Mouse (Mus musculus): ENCODE results near the gene Ank2.

The Ank2 gene

DNA sequence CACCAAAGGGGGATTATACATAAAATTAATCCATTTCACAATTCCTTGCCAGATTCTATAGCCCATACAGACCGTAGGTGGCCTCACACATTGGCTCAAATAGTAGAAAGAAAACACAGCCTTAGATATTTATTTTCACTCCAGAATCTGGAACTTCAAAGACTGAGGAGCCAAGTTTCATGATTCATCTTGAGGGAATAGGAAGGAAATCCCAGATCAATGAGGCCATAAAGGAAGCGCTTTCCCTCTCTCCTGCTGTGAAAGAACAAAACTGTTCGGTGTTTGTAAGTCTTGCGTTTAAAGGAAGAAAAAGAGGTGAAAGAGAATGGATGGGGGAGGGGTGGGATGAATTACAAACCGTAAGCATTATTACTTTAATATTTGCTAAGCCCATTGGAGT is 137.8 kb downstream of the Ank2 start:
- WGBS = 55% methylated on average over 5 of the region's 5 CpGs

DNA sequence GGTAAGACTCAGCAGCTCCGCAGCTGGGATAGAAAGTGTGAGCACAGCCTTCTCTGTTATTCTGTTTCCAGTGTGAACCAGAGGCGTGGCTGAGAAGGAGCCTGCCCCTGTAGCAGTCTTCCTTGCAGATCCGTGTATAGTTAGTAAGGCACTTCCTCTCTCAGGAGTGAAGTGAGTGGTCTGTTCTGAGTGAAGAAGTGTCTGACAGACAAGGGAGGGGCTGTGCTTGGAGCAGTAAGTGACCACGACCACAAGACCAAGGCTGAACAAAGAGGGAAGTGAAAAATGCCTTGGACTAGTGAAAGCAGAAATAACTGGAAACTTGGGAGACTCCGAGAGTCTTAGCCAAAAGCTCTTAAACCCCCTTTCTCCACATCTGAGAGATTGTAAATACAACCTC is 143.9 kb downstream of the Ank2 start:
- 46% methylated on average over 5 of the region's 5 CpGs for WGBS

DNA sequence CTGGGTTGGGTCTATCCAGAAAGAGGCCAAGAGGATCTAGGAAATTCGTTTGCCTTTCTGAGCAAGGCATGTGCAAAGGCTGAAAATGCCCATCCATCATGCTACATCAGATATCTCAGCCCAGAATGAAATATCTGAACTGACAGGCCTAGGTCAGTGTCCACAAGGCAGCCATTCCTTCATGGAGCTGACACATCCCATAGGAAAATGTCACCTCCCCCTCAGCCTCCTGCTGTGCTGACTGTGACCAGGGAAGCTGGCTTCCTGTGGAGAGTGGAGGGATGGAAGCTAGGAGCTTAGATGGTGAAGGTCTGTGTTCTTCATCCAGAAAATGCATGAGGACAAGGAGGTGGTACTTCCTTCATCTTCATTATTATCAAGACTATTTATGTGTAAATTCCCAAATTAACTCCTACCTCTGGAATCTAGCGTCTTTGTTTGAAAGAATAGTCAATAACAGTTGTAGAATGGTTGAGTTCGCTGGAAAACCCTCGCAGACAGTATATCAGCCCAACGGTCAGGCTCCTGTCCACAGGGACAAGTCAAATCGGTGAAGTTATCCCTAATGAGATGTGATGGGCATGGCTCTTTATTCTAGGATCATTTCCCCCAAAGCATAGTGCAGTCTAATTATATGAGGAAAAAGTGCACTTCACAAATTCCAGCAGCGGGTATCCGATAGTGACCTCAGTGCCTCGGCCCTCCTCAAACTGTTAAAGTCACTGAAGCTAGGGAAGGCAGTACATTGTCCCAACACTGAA is 148.4 kb downstream of the Ank2 start:
- 92% methylated on average over 9 of the region's 9 CpGs for WGBS

DNA sequence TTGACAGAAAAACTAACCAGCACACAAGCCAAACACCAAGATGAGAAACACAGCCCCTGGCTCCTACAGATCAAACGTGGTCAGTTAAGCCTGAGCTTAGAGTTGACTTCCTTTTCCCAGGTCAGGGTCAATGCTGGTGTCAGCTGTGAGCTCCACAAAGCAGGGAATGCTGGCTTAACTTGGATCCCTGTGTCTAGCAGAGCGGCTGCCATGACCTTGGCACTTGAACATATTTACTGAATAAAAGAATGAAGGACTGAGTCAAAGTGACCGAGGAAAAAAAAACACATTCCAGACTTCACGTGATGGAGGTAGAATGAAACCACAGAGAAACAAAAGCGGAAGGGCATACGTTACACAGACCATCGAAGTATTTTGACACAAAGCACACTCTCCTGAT is 150.2 kb downstream of the Ank2 start:
- 74% methylated on average over 7 of the region's 7 CpGs for WGBS

DNA sequence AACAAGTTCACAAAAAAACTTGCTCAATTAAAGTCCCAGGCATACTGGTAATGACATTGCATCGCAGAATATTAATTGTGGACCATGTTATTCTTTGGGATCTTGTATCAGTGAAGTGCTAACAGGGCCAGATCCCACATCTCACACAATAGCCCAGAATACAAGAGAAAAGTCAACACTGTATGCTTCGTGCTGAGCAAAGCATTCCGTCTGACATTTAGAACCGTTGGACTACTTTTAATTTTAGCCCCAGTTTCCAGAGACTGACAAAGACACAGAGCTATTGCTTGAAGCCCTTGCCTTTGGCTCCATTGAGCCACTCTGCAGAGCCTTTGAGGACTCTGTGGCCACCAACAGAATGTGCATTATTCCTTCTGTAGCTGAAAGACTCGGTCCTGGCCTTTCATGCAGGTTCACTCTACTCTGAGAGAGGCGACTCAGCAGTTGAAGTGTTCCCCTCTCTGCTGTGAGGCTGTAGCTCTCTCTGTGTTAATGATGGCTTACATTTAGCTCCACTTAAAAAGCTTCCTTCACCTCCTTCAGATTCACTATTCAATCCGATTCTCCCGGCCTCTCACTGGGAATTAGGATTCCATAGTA is 153.2 kb downstream of the Ank2 start:
- WGBS = 33% methylated on average over 8 of the region's 8 CpGs

DNA sequence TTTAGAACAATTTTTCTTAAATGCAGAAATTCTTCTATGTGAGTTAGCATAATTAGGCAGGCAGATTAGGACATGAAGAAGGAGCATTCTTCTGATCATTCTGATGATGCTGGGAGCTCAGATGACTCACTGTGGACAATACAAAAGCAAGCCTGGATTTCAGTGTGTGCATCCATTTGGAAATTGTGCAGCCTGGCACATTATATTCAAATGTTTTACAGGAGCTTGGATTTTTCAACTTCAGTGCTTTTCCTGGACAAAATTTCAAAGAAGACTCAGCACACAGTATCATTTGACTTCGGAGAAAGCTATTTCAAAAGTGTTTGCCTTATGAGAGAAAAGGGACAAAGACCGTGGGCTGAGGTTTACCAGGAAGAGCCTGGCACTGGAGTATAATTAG is 157.8 kb downstream of the Ank2 start:
- 31% methylated on average over 2 of the region's 2 CpGs for WGBS

DNA sequence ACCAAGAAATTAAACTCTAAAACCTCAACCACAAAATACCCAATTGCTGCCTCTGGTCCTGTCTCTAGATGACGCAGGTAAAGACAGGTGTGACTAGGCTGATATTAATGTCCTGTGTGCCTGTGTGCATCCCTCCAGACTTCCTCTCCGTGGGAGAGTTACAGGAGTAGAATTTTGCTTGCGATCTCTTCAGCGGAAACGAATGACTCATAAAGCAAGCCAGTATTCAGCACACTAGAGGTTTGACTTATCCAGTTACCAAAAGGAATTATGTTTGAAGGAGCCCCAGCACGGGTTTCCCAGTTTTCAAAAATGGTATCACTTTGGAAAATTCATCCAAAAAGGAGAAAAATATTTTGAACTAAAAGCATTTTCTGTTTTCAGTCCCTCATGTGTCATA is 164.3 kb downstream of the Ank2 start:
- 50% methylated on average over 6 of the region's 6 CpGs for WGBS

DNA sequence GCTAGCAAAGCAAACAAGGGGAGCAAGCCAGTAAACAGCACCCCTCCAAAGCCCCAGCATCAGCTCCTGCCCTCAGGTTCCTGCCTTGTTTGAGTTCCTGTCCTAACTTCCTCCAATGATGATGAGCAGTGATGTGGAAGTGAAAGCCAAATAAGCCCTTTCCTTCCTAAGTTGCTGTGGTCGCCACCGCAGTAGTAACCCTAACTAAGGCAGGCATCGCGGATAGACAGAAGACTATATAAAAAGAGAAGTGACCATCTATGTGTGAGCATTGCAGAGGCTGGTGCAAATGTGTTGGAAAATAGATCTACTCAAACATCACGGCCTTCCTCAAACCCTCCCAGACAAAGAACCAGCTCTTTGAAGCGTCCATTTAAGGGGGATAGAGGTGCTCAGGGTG is 167.6 kb downstream of the Ank2 start:
- WGBS = 68% methylated on average over 6 of the region's 6 CpGs

DNA sequence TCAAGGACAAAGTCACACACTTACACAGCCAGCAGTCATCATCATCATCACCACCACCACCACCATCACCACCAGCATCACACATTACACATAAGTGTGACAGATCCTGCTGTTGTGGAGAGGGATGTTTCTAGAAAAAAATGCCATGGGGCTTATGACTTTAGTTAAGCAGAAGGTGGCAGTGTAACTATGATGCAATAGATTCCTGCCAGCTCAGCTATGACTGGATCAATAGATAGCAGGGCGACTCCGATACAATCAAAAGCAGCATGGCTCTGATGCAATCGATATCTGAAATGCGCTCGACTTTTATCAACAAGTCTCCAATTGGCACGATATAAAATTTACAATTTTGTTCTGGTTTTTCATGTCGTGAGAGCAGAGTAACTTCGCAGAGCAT is 172.8 kb downstream of the Ank2 start:
- WGBS = 75% methylated on average over 8 of the region's 8 CpGs

DNA sequence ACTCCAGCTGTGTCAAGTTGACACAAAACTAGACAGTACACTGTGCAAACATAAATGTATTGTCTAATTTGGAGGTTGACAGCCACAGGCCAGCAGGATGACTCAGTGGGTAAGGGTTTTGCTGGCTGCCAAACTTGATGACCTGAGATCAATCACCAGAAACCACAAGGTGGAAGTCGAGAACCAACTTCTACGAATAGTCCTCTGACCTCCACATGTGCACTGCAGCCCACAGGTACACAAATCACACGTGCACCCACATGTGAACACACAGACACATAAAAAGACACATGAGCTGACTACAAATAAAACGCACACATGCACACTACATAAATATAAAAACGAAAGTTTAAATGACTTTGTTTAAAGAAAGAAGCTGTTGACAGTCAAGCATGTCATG is 177.5 kb downstream of the Ank2 start:
- WGBS = 65% methylated on average over 5 of the region's 5 CpGs

DNA sequence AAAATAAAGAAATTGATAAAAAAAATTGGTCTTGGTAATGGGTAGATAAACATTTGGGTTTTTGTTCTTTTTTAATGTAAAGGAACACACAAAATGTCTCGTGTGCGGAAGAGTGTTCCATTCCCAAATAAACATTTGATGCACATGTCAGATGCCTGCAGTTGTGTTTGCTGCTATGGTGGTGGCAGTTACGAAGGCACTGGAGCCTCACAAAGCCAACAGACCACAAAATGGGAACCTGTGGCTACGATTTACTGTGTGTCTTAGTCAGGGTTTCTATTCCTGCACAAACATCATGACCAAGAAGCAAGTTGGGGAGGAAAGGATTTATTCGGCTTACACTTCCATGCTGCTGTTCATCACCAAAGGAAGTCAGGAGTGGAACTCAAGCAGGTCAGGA is 178.1 kb downstream of the Ank2 start:
- WGBS = 78% methylated on average over 5 of the region's 5 CpGs

DNA sequence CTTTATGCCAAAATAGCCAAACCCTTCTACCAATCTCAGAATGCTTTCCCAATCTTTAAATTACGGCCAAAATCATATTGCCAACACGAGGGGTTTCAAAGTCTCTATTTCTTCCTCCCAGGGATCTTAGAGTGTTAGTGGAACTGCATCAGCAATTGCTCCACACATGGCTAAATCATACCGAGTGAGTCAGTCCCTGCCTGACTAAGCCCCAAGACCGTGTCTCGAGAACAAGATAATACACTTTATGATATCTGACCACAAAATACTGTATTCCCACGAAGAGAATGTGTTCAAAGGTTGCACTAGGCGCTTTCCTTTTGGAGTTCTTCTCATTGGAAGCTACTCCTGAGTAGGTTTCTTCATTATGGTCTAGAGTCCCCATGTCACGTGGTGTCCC is 178.8 kb downstream of the Ank2 start:
- WGBS = 73% methylated on average over 8 of the region's 8 CpGs

DNA sequence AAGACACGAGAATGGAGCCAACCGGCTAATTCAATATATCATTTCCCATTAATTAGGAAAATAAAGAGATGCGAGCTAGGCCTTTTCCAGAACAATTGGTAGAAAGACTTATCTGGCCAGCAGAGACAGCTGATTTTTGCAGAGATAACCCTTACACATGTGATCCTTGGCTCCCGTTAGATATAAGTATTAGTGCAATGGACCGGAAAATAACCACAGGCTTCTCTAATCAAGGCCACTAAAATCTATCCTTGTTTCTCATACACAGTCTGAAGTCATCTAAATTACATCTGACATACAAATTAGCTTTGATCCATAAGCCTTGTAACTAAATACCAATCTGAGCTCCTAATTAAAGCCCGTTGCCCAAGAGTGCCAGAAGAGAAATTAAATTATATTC is 181.5 kb downstream of the Ank2 start:
- 88% methylated on average over 6 of the region's 6 CpGs for WGBS

DNA sequence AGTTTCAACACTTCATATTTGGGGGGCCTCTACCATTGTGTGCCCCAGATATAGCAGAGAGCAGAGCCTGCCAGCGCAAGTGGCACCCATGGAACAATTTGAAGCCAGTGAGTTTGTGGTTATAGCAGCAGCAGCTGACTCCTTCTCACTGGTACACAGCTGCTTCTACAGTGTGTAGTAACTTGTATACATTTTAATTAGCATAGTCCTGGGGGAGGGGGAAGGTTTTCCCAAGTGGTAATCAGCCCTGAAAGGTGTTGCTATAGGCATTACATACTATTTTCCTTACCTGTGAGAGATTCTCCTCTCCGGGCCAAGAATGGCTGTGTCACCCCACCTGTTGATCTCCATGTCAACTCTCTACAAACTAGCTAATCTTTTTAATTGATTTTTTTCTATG is 182.4 kb downstream of the Ank2 start:
- WGBS = 99% methylated on average over 2 of the region's 2 CpGs

DNA sequence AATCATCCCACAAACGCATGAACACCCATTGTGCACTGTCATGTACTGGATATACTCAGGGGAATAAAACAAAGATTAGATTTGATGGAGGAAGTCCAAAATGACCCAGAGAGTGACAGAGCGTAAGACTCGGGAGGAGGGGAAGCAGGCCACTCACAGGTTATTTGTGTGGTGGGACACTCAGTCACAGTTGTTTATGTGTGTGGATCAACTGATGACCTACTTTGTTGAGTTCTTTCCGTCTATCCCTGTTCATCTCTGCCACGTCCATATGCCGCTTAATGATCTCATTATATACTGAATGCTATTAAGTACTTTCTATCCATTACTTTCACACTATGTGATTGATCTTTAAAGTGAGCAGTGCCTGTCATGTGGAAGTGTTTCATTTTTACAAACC is 187.6 kb downstream of the Ank2 start:
- WGBS = 73% methylated on average over 6 of the region's 6 CpGs

DNA sequence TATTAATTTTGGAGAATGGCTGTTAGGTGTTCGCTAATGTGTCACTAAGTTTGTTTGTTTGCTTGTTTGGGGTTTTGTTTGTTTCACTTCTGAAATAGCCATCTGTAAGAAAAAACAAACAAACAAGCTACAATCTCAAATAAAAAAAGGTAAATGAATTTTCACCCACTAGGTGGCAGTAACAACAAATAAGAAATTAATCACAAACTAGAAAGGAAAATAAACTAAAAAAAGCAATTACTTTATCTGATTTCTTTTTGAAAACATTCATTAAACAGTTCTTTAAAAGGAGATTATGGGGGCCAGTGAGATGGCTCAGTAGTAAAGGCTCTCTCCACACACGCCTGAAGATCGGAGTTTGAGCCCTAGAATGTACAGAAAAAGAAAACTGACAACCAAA is 189.1 kb downstream of the Ank2 start:
- WGBS = 72% methylated on average over 3 of the region's 3 CpGs

DNA sequence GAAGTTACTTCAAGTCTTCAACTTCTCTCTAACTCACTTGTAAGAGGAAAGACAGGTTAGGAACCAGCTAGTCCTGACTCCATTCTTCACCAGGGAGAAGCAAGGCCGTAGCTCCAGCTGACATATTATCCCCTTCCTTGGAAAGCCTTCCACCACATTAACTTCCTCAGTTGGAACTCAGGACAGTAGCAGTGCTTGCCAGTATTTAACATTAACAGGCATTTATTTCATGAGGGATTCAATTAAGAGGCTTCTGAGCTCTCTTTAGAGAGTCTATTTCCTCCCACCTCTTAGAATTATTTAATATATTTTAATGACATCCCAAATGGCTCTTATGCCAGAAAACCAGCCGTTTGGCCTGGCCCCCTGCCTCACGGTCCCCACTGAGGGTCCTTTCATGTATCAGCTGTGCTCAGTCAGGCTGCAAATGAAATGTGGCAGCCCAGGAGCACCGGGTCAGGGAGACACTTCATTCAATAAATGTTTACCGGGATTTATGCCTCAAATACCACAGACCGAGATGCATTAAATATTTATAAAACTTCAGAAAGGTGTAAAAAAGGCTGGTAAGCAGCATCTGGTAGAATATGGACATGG is 195.1 kb downstream of the Ank2 start:
- 54% methylated on average over 6 of the region's 6 CpGs for WGBS

DNA sequence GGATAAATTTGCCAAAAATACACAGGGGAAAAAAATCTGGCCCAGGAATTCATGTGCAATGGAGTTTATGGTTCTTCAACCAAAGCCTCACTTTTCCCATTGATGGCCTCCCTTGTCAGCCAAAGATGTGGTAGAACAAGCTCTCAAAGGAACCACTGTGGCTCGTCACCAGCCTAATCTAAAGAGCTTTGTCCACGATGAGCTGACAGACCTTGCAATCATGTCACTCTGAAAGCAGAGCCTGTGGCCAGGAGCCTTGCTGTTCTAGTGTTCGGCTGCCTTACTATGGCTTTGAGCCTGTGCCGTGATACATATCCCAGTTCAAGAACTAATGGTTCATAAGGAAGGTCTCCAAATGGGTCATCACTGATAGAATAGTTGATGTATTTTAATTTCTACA is 196.1 kb downstream of the Ank2 start:
- 63% methylated on average over 4 of the region's 4 CpGs for WGBS

DNA sequence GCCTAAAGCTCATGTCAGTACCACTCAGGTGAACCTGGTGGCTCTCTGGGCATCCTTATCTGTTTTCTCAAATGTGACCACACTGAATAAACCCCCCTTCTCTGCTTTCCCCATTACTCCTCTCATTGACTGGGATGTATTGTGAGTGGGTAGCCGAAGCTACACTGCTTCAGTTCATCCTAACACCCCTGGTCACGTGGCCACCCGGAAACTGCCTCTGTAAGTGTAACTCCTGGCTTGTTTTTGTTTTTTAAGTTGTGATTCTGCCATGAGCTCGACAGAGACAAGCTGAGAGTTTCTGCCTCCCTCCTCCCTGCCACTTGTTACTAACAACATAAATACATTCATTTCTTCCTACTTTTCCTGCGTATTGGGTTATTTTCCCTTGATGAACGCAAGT is 203.2 kb downstream of the Ank2 start:
- 52% methylated on average over 6 of the region's 6 CpGs for WGBS

DNA sequence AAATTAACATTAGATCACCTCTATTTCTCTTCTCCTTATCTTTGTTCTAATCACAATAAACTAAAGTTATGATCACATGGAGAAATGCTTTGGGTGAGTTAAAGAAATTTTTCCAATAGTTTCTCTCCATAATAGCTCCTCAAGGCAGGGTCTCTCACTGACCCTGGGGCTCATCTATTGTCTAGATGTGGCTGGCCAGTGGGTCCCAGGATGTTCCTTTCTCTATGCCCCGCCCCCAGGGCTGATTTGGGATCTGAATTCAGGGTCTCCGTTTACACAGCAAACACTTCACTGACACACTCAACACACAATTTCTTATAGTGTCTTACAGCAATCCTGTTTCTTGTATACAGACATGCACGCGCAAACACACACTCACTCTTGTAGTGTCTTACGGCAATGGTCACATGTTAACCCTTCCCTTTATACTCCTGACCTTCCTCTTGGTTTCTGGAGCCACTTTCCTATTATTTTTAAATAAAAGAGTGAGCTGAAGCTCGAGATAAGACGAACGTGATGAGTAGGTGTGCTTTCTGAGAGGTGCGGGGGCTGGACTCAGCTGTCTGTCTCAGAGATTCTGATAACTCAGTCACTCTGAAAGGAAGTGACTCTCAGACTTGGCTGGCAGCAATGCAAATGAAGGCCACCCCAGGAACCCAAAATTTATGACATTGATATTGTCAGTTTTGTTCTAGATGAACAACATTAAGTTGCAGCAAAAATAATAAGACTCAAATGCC is 204.4 kb downstream of the Ank2 start:
- WGBS = 60% methylated on average over 9 of the region's 9 CpGs

DNA sequence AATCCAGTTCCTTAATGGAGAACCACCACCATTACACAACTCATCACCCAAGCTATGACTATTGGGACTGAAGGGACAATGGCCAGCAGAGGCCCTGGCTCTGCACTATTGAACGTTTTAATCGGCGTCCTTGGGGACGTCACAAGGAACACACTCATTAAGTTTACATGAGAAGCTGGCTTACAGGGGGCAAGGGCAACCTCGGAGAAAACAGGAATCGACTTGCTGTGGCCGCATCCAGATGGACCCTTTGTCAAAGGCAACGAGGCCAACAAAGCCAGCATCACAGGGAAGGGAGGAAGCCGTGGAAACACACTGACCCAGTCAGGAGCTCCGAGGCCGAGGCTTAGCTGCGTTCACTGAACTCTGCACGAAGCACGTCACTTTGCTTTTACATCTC is 205.1 kb downstream of the Ank2 start:
- WGBS = 37% methylated on average over 14 of the region's 14 CpGs

DNA sequence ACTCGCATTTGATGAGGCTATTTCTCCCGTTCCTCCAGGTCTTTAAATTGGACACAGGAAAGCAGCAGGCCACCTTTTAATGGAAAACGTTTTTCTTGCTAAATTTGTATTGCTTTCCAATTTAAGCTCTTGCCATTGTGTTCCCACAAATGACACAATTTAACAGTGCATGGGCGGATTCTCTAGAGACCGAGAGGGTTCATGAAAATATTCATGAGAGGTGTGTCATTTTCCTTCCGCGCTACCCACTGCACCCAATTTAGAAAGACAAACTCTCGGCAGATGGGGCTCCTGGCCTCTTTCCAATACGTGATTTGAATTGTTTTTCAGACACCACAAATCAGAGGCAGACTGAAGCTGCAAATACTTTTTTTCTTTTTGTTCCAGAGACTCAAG is 205.7 kb downstream of the Ank2 start:
- 26% methylated on average over 9 of the region's 9 CpGs for WGBS

Measured in cerebral cortex, adult 2 months (tissue).